Mouse (Mus musculus) gastrocnemius, adult 2 months (tissue): ENCODE results near the gene Zfp292. TPM values are rescaled to one million over a fixed set of nuclear protein-coding genes. Genes with fewer than 3 reads are reported as not detected.

ENCODE experiments used
- DNase-seq: peaks from one replicate; pipeline ENCODE4 v3.0.0; 2022
- H3K27ac ChIP-seq: fragments of 200-600 bp; 2 replicates; pipeline ENCODE4 v1.8.1; 2022; ENCODE audit warnings: mild to moderate bottlenecking
- H3K4me3 ChIP-seq: fragments of 200-600 bp; 2 replicates; pipeline ENCODE4 v1.8.1; 2022; ENCODE audit warnings: mild to moderate bottlenecking, moderate library complexity
- CTCF ChIP-seq: fragments of 200-600 bp; IDR thresholded peaks from 2 replicates; pipeline ENCODE4 v1.8.1; 2022; ENCODE audit warnings: antibody characterized with exemption, mild to moderate bottlenecking, moderate library complexity
- intact Hi-C: fragments of 180-260 bp; cut with DNase I; formaldehyde crosslinking; loops from one replicate; pipeline ENCODE4 v1.15.1; 2025
- total RNA-seq, 2 experiments: library from RNA; stranded (reverse); gene quantifications; 2 replicates each; pipeline ENCODE4 v1.2.3; 2021

Zfp292 gene
- total RNA-seq, 2 experiments from 2014 or later, result 9.2 to 11.0 TPM

GRCm38 (mm10) chr4:34771652-34772371, 110.9 kb downstream of the Zfp292 start:
- Histone ChIP-seq H3K4me3 (no peak overlapping the region), H3K27ac (no peak overlapping the region)
- no peak for TF ChIP-seq CTCF
- DNase-seq, result no peak
- intact Hi-C loops, result loop anchor here (10.0 kb wide), 1 partner anchor 453 kb away; the partner anchor contains the start of gene C9orf72

DNA sequence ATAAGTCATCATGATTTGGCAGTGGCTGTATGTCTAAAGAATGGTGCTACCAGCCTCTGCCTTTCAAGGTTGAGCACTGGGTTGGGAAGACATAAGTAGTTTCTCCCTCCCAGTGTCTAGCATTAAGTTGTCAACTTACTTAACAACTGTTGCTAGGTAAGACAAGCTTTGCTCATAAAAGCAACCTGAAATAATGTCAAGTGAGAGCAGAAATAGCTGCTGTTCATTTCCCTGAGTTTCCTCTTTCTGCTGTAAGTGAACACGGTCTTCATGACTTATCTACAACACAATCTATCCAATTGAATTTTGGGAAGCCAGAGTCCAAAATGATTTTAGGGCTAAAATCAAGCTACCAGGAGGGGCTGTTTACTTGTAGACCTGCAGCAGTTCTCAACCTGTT, 126.6 kb downstream of the Zfp292 start, which contains the start of gene Gm136:
Gene Gm136 (minus strand): TSS at position 101 of the 400 bp plus-strand sequence.
- DNase-seq, result no peak
- intact Hi-C loops, result no loop called here
- TF ChIP-seq CTCF, result no peak
- Histone ChIP-seq H3K4me3 (no peak within 1 kb of the TSS), H3K27ac (no peak within 1 kb of the TSS)

Other genes starting within 250 kb of the Zfp292 start
- gene Slc35a1, start 195.5 kb downstream of the Zfp292 start, total RNA-seq, result 10 to 100 TPM; 10.9 to 14.7 TPM
- gene Cfap206, start 152.8 kb downstream of the Zfp292 start, total RNA-seq, result not detected
- gene Gm136, start 126.7 kb downstream of the Zfp292 start, total RNA-seq, result not detected
- gene Smim8, start 104.5 kb downstream of the Zfp292 start, total RNA-seq, result 10 to 100 TPM; 24.5 to 31.5 TPM
- gene Cga, start 10.8 kb upstream of the Zfp292 start, total RNA-seq, result not detected